Mouse (Mus musculus) liver, postnatal 0 days (tissue): ENCODE measurements around the gene Ppp6r3. TPM values are rescaled to one million over a fixed set of nuclear protein-coding genes. Genes with fewer than 3 reads are reported as not detected.

Experiments used
- ATAC-seq: fragments of 200-750 bp; cut with Nextera tagmentation; 2 replicates; pipeline ENCODE4 v1.8.0; 2017; ENCODE audit warnings: mild to moderate bottlenecking, moderate library complexity
- DNase-seq: peaks from one replicate; pipeline ENCODE4 v3.0.0-alpha.2; 2016
- H3K27ac ChIP-seq: fragments of 300-500 bp; sonication (generic); 2 replicates; pipeline ENCODE4 v1.5.1; 2014; ENCODE audit warnings: antibody characterized with exemption, moderate library complexity, mild to moderate bottlenecking, low read depth
- H3K27me3 ChIP-seq: fragments of 300-500 bp; sonication (generic); 2 replicates; pipeline ENCODE4 v1.6.1; 2014; ENCODE audit warnings: low read length, control low read depth, mixed read lengths; ENCODE audit not compliant: insufficient read depth
- H3K36me3 ChIP-seq: fragments of 300-500 bp; sonication (generic); replicated peaks from 2 replicates; pipeline ENCODE4 v1.6.1; 2014; ENCODE audit warnings: mild to moderate bottlenecking, control low read depth, low read length, moderate library complexity, mixed read lengths; ENCODE audit not compliant: insufficient read depth
- H3K4me1 ChIP-seq: fragments of 300-500 bp; sonication (generic); 2 replicates; pipeline ENCODE4 v1.6.1; 2014; ENCODE audit warnings: antibody characterized with exemption, mild to moderate bottlenecking, control low read depth; ENCODE audit not compliant: insufficient read depth
- H3K4me2 ChIP-seq: fragments of 300-500 bp; sonication (generic); 2 replicates; pipeline ENCODE4 v1.6.1; 2014; ENCODE audit warnings: low read depth, mild to moderate bottlenecking, low read length, moderate library complexity, mixed read lengths
- H3K4me3 ChIP-seq: fragments of 300-500 bp; sonication (generic); 2 replicates; pipeline ENCODE4 v1.5.1; 2014; ENCODE audit warnings: low read depth, low read length
- H3K9ac ChIP-seq: fragments of 300-500 bp; sonication (generic); replicated peaks from 2 replicates; pipeline ENCODE4 v1.6.1; 2014; ENCODE audit warnings: mild to moderate bottlenecking, moderate library complexity
- H3K9me3 ChIP-seq: fragments of 300-500 bp; sonication (generic); 2 replicates; pipeline ENCODE4 v1.6.1; 2016; ENCODE audit warnings: mild to moderate bottlenecking, control low read depth, low read length, mixed read lengths
- CTCF ChIP-seq: sonication (generic); IDR thresholded peaks from 2 replicates; pipeline ENCODE4 v1.5.1; 2016; ENCODE audit warnings: antibody characterized with exemption, low read depth
- EP300 ChIP-seq: IDR thresholded peaks from 2 replicates; pipeline ENCODE4 v1.6.1; 2016; ENCODE audit warnings: antibody characterized with exemption, low read depth, mild to moderate bottlenecking
- WGBS: fragments of 180-500 bp; shearing (Covaris S2); extraction: QIAGEN DNeasy Blood & Tissue Kit; methylation state at CpG from one replicate; pipeline ENCODE4 v1.1.7; 2014; ENCODE audit not compliant: insufficient replicate concordance; 5-methylcytosine and 5-hydroxymethylcytosine counted together
- polyA plus RNA-seq: library from polyadenylated mRNA; unstranded; fragments of >200 nt; fragmentation: Nextera tagmentation; extraction: Ambion mirVana; gene quantifications from 2 replicates; pipeline ENCODE4 v1.2.1, GENCODE M21; 2015

The Ppp6r3 gene
- polyA plus RNA-seq, 1 experiment from 2014 or later = 16.4 TPM

DNA sequence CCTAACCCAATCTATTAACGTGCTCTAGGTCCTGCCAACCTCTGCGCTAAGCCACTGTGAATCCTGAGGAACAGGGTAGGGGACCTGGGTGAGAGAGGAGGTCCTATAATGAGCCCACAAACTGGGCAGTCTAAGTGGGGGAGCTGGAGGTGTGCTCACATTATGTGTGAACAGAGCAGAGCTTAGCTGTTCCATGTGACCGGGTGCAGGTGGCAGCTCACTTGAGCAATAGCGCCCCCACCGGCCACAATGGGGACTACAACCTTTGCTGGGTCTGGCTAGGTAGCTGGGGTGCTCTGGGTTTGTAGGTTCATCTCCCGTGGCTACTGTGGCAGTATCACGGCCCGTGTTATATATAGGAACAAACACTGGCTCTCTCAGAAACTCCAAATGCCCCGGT lies 138.7 kb downstream of the Ppp6r3 start:
- TF ChIP-seq CTCF (peak; percentile 79), EP300 (no peak)
- DNase-seq (peak; percentile 68), ATAC-seq (peak; percentile 47)

DNA sequence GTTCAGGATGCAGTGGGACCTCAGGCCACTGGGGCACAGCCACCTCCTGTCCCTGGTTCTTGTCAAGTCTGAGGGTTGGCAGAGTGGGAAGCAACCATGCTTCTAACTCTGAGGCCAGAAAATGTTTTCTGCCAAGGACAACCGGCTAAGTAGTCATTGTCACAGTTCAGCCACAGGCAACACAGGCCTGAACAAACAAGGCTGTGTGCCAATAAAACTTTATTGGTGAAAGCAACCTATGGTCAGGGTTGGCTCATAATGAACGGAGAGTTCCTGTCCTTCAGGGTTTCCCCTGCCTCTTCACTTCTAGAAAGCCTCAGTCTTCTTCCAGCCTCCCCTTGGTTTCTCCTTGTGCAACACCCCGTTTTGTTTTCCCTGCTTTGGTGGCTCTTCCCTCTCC lies 139.7 kb downstream of the Ppp6r3 start:
- Histone ChIP-seq H3K27me3 (no peaks in the 10 kb centered on the region), H3K27ac (no peak overlapping the region), H3K4me2 (no peak overlapping the region), H3K4me3 (no peak overlapping the region), H3K4me1 (no peaks in the 10 kb centered on the region), H3K9ac (no peak overlapping the region), H3K36me3 (no peaks in the 10 kb centered on the region), H3K9me3 (no peaks in the 10 kb centered on the region)
- TF ChIP-seq EP300 = no peak
- TF ChIP-seq CTCF = no peak
- 69% methylated on average over 3 of the region's 3 CpGs for WGBS
- DNase-seq = no peak
- no peak for ATAC-seq

More for the DNA sequence above, 138.7 kb downstream of the Ppp6r3 start:
- H3K9me3 ChIP-seq = no peaks in the 10 kb centered on the region
- WGBS = 50% methylated on average over 9 of the region's 9 CpGs
- no peak overlapping the region for H3K4me2 ChIP-seq
- no peak overlapping the region for H3K4me3 ChIP-seq
- H3K27ac ChIP-seq = no peak overlapping the region
- no peaks in the 10 kb centered on the region for H3K27me3 ChIP-seq
- no peaks in the 10 kb centered on the region for H3K36me3 ChIP-seq
- H3K9ac ChIP-seq = no peak overlapping the region
- no peaks in the 10 kb centered on the region for H3K4me1 ChIP-seq

DNA sequence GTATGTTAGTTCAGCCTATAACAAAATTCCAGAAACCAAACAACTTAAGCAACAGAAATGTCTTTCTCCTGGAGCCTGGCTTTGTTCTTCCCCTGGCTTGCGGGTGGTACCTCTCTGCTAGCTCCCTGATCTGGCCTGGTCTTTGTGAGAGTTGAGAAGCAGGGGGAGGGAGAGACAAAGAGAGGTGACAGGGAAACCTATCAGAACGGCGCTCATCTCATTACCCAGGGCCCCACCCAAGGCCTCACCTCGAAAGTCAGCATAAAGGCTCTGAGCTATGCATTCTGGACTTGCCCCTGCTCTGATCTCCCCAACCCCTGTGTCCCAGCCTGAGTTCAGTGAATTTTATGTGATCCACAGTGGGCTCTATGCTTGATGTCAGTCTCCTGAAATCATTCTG lies 140.9 kb downstream of the Ppp6r3 start:
- no peaks in the 10 kb centered on the region for H3K4me1 ChIP-seq
- no peak overlapping the region for H3K9ac ChIP-seq
- DNase-seq (no peak), ATAC-seq (no peak)
- no peak overlapping the region for H3K27ac ChIP-seq
- WGBS = 43% methylated on average over 4 of the region's 4 CpGs
- no peak overlapping the region for H3K4me3 ChIP-seq
- H3K9me3 ChIP-seq = no peaks in the 10 kb centered on the region
- H3K4me2 ChIP-seq = no peak overlapping the region
- no peaks in the 10 kb centered on the region for H3K27me3 ChIP-seq
- no peak for TF ChIP-seq CTCF
- TF ChIP-seq EP300 = no peak
- no peaks in the 10 kb centered on the region for H3K36me3 ChIP-seq

DNA sequence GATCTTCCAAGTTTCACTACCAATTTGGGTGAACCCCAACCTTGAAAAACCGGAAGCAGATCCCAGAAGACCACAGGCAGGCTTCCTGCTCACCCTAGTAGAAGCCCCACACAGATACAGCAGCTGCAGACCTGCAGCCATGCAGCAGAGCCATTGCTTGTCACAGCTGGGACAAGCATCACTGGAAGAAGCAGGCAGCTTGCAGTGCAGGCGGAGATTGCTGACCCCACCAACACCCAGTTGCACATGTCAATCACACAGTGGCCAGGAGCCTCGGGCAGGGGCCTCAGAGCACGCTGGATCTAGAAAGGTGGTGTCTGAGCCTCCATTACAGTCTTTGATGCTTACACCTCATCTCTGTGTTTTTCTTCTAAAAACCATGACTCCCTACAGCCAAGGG lies 141.4 kb downstream of the Ppp6r3 start:
- Histone ChIP-seq H3K36me3 (no peaks in the 10 kb centered on the region), H3K4me2 (no peak overlapping the region), H3K27me3 (no peaks in the 10 kb centered on the region), H3K4me3 (no peak overlapping the region), H3K9ac (no peak overlapping the region), H3K9me3 (no peaks in the 10 kb centered on the region), H3K4me1 (no peaks in the 10 kb centered on the region), H3K27ac (no peak overlapping the region)
- TF ChIP-seq EP300 (no peak), CTCF (no peak)
- ATAC-seq = no peak
- 38% methylated on average over 4 of the region's 4 CpGs for WGBS
- DNase-seq = no peak

DNA sequence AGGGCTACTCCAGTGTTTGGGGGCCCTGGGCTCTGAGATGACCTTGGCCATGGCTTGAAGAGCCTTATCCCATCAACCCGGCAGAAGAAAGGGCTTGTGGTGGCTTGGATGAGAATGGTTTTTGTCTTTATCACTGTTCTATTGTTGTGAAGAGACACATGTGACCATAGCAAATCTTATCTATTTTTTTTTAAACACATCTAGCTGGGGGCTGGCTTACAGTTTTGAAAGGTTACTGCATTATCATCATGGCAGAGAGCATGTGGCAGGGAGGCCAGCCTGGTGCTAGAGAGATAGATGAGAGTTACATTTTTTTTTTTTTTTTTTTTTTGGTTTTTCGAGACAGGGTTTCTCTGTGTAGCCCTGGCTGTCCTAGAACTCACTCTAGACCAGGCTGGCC lies 143.6 kb downstream of the Ppp6r3 start:
- no peak overlapping the region for H3K27ac ChIP-seq
- ATAC-seq = no peak
- 70% methylated on average over 1 of the region's 2 CpGs for WGBS

DNA sequence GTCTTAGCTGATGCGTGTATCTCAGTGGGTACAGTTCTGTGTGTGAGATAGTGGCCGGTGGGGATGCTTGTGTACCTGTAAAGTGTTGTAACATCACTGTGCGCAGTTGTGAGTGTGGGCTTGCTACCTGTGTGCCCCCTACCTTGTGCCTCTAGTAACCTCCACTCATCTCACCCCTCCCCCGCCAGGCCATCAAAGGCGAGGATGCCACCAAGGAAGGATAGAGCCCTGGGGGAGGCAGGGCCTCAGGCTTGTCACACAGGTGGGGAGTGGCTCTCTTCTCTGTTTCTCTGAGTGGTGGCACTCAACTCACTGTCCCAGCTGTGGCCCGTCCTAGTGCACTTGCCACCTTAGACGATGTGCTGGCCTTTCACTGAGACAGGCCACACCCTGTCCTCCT lies 144.5 kb downstream of the Ppp6r3 start:
- no peak for ATAC-seq
- H3K4me1 ChIP-seq = no peaks in the 10 kb centered on the region
- H3K9ac ChIP-seq = no peak overlapping the region
- no peak overlapping the region for H3K27ac ChIP-seq
- no peaks in the 10 kb centered on the region for H3K27me3 ChIP-seq
- no peaks in the 10 kb centered on the region for H3K9me3 ChIP-seq
- DNase-seq = no peak
- no peak overlapping the region for H3K4me3 ChIP-seq
- 63% methylated on average over 7 of the region's 7 CpGs for WGBS
- no peak for TF ChIP-seq CTCF
- no peak for TF ChIP-seq EP300
- no peaks in the 10 kb centered on the region for H3K36me3 ChIP-seq
- H3K4me2 ChIP-seq = no peak overlapping the region

More for the DNA sequence above, 143.6 kb downstream of the Ppp6r3 start:
- no peak overlapping the region for H3K9ac ChIP-seq
- no peaks in the 10 kb centered on the region for H3K9me3 ChIP-seq
- no peaks in the 10 kb centered on the region for H3K27me3 ChIP-seq
- no peaks in the 10 kb centered on the region for H3K36me3 ChIP-seq
- H3K4me2 ChIP-seq = no peak overlapping the region
- TF ChIP-seq EP300 (no peak), CTCF (no peak)
- H3K4me3 ChIP-seq = no peak overlapping the region
- no peaks in the 10 kb centered on the region for H3K4me1 ChIP-seq
- DNase-seq = no peak

DNA sequence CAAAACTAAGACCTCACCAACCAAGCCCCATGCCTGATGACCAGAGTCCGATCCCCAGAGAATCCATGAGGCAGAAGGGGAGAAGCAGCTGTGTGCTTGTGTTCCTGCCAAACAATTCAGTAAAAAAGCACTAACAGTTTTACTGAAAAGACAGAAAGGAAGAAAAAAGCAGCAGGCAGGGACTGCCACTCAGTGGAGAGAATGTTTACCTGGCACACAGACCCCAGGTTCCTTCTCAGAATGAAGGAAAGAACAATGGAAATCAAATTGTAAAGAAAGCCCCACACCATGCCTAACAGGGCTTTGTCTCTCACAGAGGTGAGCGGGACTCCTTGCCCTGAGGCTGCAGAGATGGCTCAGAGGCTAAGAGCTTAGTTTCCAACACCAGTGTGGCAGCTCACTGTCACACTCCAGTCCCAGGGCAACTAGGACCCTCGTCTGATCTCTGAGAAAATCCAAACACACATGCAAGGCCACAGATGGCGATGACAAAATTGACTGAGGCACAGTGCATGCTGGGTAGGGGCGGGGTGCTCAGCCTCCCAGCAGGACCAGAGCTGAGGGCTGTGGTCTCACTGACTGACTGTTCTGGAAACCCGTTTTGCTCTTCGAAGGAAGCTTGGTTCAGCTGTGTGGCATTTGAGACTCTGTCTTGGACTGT lies 146.3 kb downstream of the Ppp6r3 start:
- 59% methylated on average over 7 of the region's 7 CpGs for WGBS
- H3K4me2 ChIP-seq = no peak overlapping the region
- H3K4me3 ChIP-seq = no peak overlapping the region
- H3K36me3 ChIP-seq = no peaks in the 10 kb centered on the region
- H3K4me1 ChIP-seq = no peaks in the 10 kb centered on the region
- no peak overlapping the region for H3K27ac ChIP-seq
- no peaks in the 10 kb centered on the region for H3K9me3 ChIP-seq
- no peak overlapping the region for H3K9ac ChIP-seq
- H3K27me3 ChIP-seq = no peaks in the 10 kb centered on the region
- no peak for DNase-seq
- TF ChIP-seq EP300 (no peak), CTCF (no peak)
- ATAC-seq = no peak
